Mouse (Mus musculus) CD8-positive naive resting alpha-beta T cell, adult 2 months (primary cell): ENCODE data around the gene AC134908.4.
"Not testable (repeated sequence)": the region's sequence is repeated elsewhere in the genome, so short reads cannot be mapped to it uniquely, and the experiment has no call there.

ENCODE experiments used
- DNase-seq, 2 experiments: peaks; one replicate each; pipeline ENCODE4 v3.0.0; 2022; ENCODE audit warnings: low read depth in 2 of 2, low spot score in 2 of 2

AC134908.4 gene

DNA sequence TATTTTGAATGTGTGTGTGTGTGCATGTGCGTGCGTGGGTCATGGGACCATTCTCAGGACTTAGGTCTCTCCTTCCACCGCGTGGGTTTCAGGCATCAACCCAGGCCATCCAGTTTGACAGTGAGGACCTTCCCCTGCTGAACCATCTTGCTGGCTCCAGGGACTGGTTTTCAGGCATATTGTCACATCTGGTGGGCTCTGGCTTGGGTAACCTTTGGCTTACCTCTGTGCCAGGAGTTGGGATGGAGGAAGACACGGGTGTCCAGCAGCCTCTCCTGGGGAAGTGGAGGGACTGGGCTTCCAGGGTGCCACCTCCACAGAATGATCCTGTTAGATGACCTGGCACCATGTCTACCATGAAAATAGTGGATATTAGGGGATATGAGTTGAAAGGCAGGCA, 17.5 kb downstream of the AC134908.4 start:
- DNase-seq, result no peak

DNA sequence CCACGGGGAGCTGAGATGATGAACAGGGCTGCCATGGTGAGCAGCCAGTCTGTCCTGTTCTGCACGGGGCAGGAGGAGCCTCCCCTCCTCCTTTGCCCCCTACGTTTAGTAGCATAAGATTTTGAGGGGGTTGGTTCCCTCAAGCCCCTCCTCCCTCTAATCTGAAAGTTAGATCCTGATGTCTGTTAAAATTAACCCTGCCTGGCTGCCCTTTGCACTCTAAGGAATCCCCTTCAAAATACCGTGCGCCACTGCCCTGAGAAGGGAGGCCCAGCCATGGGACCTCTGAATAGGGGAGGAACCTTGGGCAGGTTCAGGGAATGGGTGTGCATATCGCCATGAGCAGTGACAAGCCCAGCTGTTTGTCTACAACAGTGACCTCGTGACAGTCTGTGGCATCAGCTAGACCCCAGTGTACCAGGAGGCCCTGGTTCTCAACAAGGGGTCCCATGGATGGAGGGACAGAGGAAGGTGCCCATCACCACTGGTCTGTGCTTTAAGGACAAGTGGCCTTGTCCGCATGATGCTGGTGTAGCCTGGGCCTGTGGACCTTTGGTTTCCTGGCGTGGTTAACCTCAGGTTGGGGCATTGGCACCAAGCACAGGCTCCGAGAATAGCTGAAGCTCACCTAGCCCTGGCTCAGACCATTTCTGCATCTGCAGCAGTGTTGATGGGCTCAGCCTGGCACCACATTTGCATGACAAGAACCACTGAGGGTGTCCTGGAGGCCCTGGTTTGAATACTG, 20.0 kb downstream of the AC134908.4 start:
- no peak for DNase-seq

DNA sequence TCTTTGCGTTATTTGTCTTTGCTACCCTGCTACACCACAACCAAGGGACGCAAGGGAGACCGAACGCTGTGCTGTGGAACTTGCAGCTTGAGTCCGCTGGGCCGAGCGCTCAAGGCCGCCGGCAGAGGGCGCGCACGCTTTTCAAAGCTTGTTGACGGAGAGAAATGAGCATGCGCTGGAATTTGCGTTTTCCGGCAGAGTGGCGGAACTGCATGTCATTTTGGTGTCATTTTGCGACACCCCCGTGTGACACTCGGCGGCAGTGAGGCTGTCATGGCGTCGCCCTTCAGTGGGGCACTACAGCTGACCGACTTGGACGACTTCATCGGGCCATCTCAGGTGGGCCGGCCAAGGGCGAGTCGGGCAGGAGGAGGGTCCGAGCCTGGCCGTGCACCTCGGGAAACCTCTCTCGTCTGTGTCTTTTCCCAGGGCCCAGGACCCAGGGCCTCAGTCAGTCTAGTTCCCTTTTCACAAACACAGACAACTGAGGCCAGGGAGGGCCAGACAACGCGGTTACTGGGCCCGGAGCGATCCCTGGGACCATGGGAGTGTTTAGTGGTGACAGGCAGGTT, 21.8 kb downstream of the AC134908.4 start, which contains the start of gene Narfl:
Gene Narfl (plus strand): TSS at position 228 of the 572 bp plus-strand sequence.
- peak; percentile 97 to 98 for DNase-seq

GRCm38 (mm10) chr17:25769331-25769730, 26.1 kb downstream of the AC134908.4 start:
- DNase-seq, result no peak

DNA sequence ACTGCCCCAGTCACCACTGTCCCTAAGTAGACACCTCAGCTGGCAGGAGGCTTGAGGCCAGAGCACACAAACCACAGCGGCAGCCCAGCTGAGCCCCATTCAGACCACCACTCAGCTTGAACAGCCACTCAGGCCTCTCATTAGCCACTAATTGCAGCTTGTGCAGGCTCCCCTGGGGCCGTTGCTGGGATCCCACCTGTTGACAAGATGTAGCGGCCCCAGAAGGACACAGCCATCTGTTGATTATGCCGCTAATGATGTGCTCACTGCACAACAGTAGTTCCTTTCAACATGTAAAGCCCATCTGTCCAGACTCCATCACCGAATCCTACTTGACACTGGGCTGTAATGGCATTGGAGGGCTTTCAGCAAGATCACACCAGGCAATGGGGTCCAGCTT, 29.6 kb downstream of the AC134908.4 start:
- no peak for DNase-seq

- no peak for DNase-seq
These were observed 32.9 kb downstream of the AC134908.4 start for GRCm38 (mm10) chr17:25762591-25762990.

DNA sequence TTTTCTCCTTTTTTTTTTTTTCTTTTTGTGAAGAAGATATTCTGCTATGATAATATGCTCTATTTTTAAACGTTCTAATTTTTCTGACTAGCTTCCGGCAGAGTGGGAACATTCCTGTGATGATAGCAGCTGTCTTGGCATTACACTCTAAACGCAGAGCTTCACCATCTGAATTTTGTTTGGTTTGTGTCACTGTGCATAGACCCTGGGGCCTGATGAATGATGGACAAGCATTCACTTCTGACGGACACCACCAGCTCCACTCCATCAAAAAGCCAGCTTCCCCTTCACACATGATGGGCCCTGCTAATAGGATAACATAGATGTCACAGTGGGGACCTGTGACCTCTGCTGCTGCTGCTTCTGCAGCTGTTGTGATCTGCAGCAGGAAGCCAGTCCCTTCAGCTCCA, 33.9 kb downstream of the AC134908.4 start:
- DNase-seq, result no peak

DNA sequence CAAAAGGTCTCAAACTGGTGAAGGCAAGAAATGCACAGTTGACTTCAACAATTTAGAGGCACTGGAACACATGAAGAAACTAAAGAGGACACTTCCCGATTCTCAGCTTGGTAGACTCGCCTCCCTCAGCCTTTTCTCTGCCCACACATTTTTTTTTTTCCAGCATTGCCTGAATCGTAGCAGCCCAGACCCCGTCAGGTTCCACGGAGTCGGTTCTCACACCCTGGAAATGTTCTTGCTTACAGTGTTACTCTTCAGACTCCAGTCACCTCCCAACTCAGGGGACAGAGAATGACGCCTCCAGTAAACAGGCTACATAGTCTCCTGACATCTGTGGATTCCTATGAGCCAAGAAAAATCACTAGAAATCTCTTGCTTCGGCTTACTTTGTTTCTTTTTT, 35.3 kb downstream of the AC134908.4 start:
- DNase-seq, result no peak

DNA sequence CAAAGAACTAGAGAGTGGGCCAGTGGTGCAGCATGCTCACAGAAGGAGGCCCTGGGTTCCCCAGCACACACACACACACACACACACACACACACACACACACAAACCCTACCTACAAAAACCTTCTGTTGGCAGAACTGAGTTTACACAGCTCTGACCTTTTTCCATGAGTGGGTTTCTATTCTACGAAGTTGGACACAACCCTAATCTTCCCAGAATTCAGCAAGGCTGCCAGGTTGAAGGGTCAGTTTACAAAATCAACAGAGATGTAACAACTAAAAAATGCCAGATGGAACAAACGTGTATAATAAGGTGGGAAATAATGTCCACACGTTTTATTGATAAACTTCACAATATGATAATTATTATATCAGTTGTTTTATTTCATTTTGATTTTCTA, 37.8 kb downstream of the AC134908.4 start:
- DNase-seq, result no peak

GRCm38 (mm10) chr17:25756378-25757242, 38.8 kb downstream of the AC134908.4 start:
- DNase-seq, result no peak

GRCm38 (mm10) chr17:25755627-25756377, 39.7 kb downstream of the AC134908.4 start:
- DNase-seq, result no peak

DNA sequence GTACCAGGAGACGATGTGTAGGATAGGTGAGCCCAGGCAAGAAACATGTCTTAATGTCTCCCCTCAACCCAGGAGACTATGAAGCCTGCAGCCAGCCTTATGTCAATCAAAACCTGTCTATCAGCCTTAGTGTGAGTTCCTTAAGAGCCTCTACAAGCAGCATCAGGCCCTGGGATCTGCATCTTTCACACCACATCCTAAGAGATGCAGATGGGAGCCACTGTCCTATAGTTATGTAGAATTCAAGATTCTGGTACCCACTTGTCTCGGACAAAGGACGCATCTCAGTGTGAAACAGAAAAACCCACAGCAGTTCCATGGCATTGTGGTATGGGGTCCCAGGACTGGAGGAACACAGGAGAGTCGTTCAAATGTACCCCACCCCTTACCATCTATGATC, 40.4 kb downstream of the AC134908.4 start:
- no peak for DNase-seq

- no peak for DNase-seq
These were observed 41.2 kb downstream of the AC134908.4 start, which contains the start of gene Msln for GRCm38 (mm10) chr17:25754241-25754640. Gene Msln, minus strand, starts transcription at chr17:25754378.

DNA sequence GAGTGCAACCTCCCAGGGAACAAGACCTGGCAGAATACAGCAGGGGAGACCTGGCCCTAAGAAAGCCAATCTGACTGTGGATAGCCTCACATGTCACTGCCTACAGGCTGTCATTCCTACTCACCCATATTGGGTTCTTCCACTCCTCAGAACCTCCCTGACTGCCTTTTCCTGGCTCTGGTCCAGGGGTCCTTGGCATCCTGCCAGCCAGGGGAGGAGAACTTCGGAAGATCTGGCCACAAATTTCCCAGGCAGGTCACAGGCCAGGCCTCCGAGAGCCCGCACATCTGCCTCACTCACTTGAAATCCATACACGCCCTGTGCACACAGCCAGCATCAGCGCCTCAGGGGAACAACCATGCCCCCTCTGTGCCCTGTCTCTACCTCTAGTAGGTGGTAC, 44.0 kb downstream of the AC134908.4 start:
- no peak for DNase-seq

DNA sequence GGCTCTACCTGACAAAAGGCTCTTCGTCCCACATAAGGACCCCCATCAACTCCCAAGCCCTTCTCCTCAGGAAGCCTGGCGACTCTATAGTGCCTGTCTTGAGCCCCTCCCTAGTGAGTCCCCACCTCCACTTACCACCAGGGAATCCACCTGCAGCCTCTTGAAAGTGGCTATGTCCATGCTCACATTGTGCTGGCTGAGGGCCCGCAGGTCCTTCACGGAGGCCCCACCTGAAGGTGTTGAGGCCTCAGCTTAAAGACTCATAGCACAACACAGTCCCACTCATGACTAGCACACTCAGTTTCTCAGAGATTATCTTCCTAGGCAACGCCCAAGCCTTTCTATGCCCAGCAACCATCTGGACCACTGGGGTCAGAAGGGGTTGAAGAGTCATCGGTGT, 46.1 kb downstream of the AC134908.4 start:
- DNase-seq, result no peak

- DNase-seq, result no peak
These were observed 47.2 kb downstream of the AC134908.4 start for GRCm38 (mm10) chr17:25748238-25748637.

GRCm38 (mm10) chr17:25744311-25744710, 51.1 kb downstream of the AC134908.4 start:
- DNase-seq, result no peak

DNA sequence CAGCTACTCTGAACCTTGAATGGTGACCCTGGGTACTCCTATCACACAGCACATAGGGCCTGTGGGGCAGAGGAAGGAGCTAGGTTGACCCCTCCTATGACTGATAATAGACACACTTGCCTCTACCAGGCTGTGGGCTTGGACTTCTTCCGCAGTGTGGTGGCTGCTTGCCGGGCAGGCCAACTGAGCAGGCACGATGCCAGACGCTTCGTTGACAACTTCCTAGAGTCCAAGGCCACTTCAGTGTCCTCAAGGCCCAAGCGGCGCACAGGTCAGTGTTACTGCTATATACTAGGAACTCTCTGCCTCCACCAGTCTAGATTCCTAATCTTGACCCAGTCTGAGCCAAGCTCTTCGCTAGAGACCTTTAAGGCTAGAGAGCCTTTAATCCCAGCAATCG, 51.6 kb downstream of the AC134908.4 start:
- no peak for DNase-seq

DNA sequence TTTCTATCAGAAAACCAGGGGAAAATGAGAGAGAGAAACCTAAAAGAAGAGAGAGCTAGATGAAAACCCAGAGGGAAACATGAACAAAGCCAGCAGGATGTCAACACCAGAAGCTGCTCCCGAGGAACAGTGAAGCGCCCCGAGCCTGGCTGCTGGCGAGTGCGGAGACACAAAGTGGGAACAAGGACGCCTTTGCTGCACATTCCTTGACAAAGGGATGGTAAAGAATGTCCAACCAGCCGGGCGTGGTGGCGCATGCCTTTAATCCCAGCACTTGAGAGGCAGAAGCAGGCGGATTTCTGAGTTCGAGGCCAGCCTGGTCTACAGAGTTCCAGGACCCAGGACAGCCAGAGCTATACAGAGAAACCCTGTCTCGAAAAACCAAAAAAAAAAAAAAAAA, 54.0 kb downstream of the AC134908.4 start:
- DNase-seq, result not testable (repeated sequence)
